ENCODE assay signal across 25 mouse cellular contexts in genomic region chr12:111756082-111756697, GRCm38 (mm10). TPM values are rescaled to one million over a fixed set of nuclear protein-coding genes. Genes with fewer than 3 reads are reported as not detected.
DNase-seq lines count a peak whose midpoint lies in the region; ATAC-seq and TF ChIP-seq lines count a peak whose summit lies in the region.
"Had no signal": no experiment of that assay in that cellular context is flagged by ENCODE, and none has a peak within 500 bp of the region (broad histone marks: within the 10 kb centered on the region; RNA-seq: fewer than 3 reads in every experiment).

No protein-coding gene starts in this region.

- intact Hi-C loops in left cerebral cortex, postnatal 4 days (cut with DNase I): no loop called here

- H3ac ChIP-seq in myocyte (ENCODE audit: control insufficient read depth, insufficient read length): no peak overlapping the region

- TF ChIP-seq POLR2A in myocyte (IDR thresholded peaks at IDR 0.05; ENCODE audit: insufficient read length, low read depth): no peak

- no peaks in the 10 kb centered on the region for H3K27me3 ChIP-seq in megakaryocyte, embryonic 14.5 days (replicated peaks)
- no peaks in the 10 kb centered on the region for H3K27me3 ChIP-seq in myocyte (ENCODE audit: control insufficient read depth, insufficient read depth, insufficient read length)
- H3K27me3 ChIP-seq: embryonic facial prominence, embryonic 15.5 days; hindbrain, embryonic 13.5 days; Patski had no signal

- H3K9me3 ChIP-seq in megakaryocyte, embryonic 14.5 days: peaks cover 5% of the 10 kb centered on the region
- H3K9me3 ChIP-seq: embryonic facial prominence, embryonic 15.5 days; forebrain, embryonic 10.5 days; G1E; heart, embryonic 10.5 days; hindbrain, embryonic 13.5 days had no signal

- peak; percentile 72 for DNase-seq in adrenal gland, postnatal 10 days
- no peak for DNase-seq in adrenal gland, postnatal 4 days (ENCODE audit: low spot score in 2 of 2)
- DNase-seq in adipocyte (ENCODE audit: low spot score): peak; percentile 82
- no peak for DNase-seq in left cerebral cortex, postnatal 4 days
- no peak for DNase-seq in thymus, adult 18-20 months
- DNase-seq: cerebellum, adult 2 months; cerebellum, postnatal 10 days; heart, adult 18-20 months; heart, postnatal 10 days; heart, postnatal 4 days; kidney, adult 18-20 months had no signal

- H3K4me3 ChIP-seq in megakaryocyte, embryonic 14.5 days (replicated peaks): peak overlapping the region; percentile 73
- no peak overlapping the region for H3K4me3 ChIP-seq in myocyte
- H3K4me3 ChIP-seq: embryonic facial prominence, embryonic 15.5 days; erythroblast, embryonic 14.5 days; forebrain, embryonic 10.5 days; heart, embryonic 10.5 days; hindbrain, embryonic 13.5 days had no signal

- H3K79me2 ChIP-seq in myocyte (ENCODE audit: control insufficient read depth, insufficient read depth): peaks cover 21% of the 10 kb centered on the region

- H3K36me3 ChIP-seq in megakaryocyte, embryonic 14.5 days (replicated peaks; ENCODE audit: low read length): peaks cover 5% of the 10 kb centered on the region
- H3K36me3 ChIP-seq in myocyte (ENCODE audit: control insufficient read depth, insufficient read depth): no peaks in the 10 kb centered on the region
- H3K36me3 ChIP-seq: embryonic facial prominence, embryonic 15.5 days; forebrain, embryonic 10.5 days; heart, embryonic 10.5 days; hindbrain, embryonic 13.5 days had no signal

- no peak for ATAC-seq in megakaryocyte, adult 5-6 weeks (ENCODE audit: poor library complexity, severe bottlenecking)
- ATAC-seq: activated CD4-positive, CD25-positive, alpha-beta regulatory T cell, adult 4 months; CD4-positive, CD25-positive, alpha-beta regulatory T cell, adult 4 months; forebrain, embryonic 14.5 days; hindbrain, postnatal 0 days; Patski had no signal

- H3K4me2 ChIP-seq in myocyte (ENCODE audit: low read depth): peak overlapping the region; percentile 69
- H3K4me2 ChIP-seq: embryonic facial prominence, embryonic 15.5 days; hindbrain, embryonic 13.5 days had no signal

- H3K4me1 ChIP-seq in megakaryocyte, embryonic 14.5 days: peaks cover 75% of the 10 kb centered on the region

TF ChIP-seq in myocyte, 11 proteins besides CTCF, POLR2A, EP300 and RAD21:
- TF ChIP-seq MYOD1 (IDR thresholded peaks at IDR 0.05; ENCODE audit: control insufficient read depth in 1 of 3, insufficient read length in 2 of 3, low read depth in 2 of 3) (peak; percentile 74 to 90 (median 90)), TCF12 (IDR thresholded peaks at IDR 0.05; ENCODE audit: insufficient read depth, poor library complexity, severe bottlenecking) (peak; percentile 73), TCF3 (IDR thresholded peaks at IDR 0.05; ENCODE audit: insufficient read length, low read depth) (peak; percentile 26), MAX (IDR thresholded peaks at IDR 0.05; ENCODE audit: low read depth) (no peak), REST (IDR thresholded peaks at IDR 0.05; ENCODE audit: insufficient read depth, insufficient read length) (no peak), MYOG (IDR thresholded peaks at IDR 0.05; ENCODE audit: control insufficient read depth in 1 of 3, insufficient read depth in 1 of 3, insufficient read length in 2 of 3, low read depth in 2 of 3) (peak; percentile 69 to 90 (median 80)), USF1 (IDR thresholded peaks at IDR 0.05; ENCODE audit: low read depth) (no peak), CEBPB (IDR thresholded peaks at IDR 0.05; ENCODE audit: insufficient read depth, poor library complexity, severe bottlenecking) (no peak), E2F4 (IDR thresholded peaks at IDR 0.05; ENCODE audit: insufficient read depth) (no peak), POLR2AphosphoS2 (IDR thresholded peaks at IDR 0.05; ENCODE audit: insufficient read length, low read depth) (no peak), SRF (IDR thresholded peaks at IDR 0.05; ENCODE audit: control insufficient read depth, insufficient read length, low read depth) (peak; percentile 52)
TF ChIP-seq in myocyte: peak in this region for 5.

RNA-seq across cellular contexts. Expression of gene Klc1, which starts 2.5 kb away (rescaled TPM):
- total RNA-seq in adrenal gland, postnatal 10 days (2021): 100 to 1,000 TPM in 1 of 2 experiments, 10 to 100 TPM in 1; 94.0 to 133 TPM
- total RNA-seq in adrenal gland, postnatal 4 days (2021): 100 to 1,000 TPM; 128 to 142 TPM
- polyA plus RNA-seq in megakaryocyte, embryonic 14.5 days (2012; ENCODE audit: insufficient read depth, low replicate concordance): 21.5 and 66.3 TPM in 2 replicates
- 36.3 and 36.7 TPM in 2 replicates for total RNA-seq in megakaryocyte, adult 5-6 weeks (2015)
- 72.7 and 83.1 TPM in 2 replicates for total RNA-seq in megakaryocyte, adult 5-6 weeks (2017)
- 252 TPM for polyA plus RNA-seq in myocyte (2012; fragmentation: generic; extraction: Trizol)
- total RNA-seq in left cerebral cortex, postnatal 4 days (2021): 100 to 1,000 TPM; 716 to 729 TPM

RNA-seq across cellular contexts. Expression of gene Apopt1, which starts 43.1 kb away (rescaled TPM):
- total RNA-seq in adrenal gland, postnatal 10 days (2021): 10 to 100 TPM; 69.0 to 72.8 TPM
- total RNA-seq in adrenal gland, postnatal 4 days (2021): 10 to 100 TPM; 65.4 to 70.1 TPM
- polyA plus RNA-seq in megakaryocyte, embryonic 14.5 days (2012; ENCODE audit: insufficient read depth, low replicate concordance): 65.2 and 126 TPM in 2 replicates
- 44.6 and 45.0 TPM in 2 replicates for total RNA-seq in megakaryocyte, adult 5-6 weeks (2015)
- total RNA-seq in megakaryocyte, adult 5-6 weeks (2017): 60.6 and 61.0 TPM in 2 replicates
- polyA plus RNA-seq in myocyte (2012; fragmentation: generic; extraction: Trizol): 54.6 TPM
- 10 to 100 TPM; 27.0 to 33.0 TPM for total RNA-seq in left cerebral cortex, postnatal 4 days (2021)

RNA-seq across cellular contexts. Expression of gene Bag5, which starts 43.1 kb away (rescaled TPM):
- total RNA-seq in adrenal gland, postnatal 10 days (2021): 10 to 100 TPM; 32.1 to 35.4 TPM
- 10 to 100 TPM; 35.8 to 37.0 TPM for total RNA-seq in adrenal gland, postnatal 4 days (2021)
- 2.5 and 4.8 TPM in 2 replicates for polyA plus RNA-seq in megakaryocyte, embryonic 14.5 days (2012; ENCODE audit: insufficient read depth, low replicate concordance)
- 10.8 and 11.4 TPM in 2 replicates for total RNA-seq in megakaryocyte, adult 5-6 weeks (2015)
- 19.1 and 21.8 TPM in 2 replicates for total RNA-seq in megakaryocyte, adult 5-6 weeks (2017)
- polyA plus RNA-seq in myocyte (2012; fragmentation: generic; extraction: Trizol): 20.3 TPM
- 10 to 100 TPM; 42.0 to 43.6 TPM for total RNA-seq in left cerebral cortex, postnatal 4 days (2021)

RNA-seq across cellular contexts. Expression of gene Xrcc3, which starts 57.5 kb away (rescaled TPM):
- 10 to 100 TPM; 21.4 to 25.7 TPM for total RNA-seq in adrenal gland, postnatal 10 days (2021)
- total RNA-seq in adrenal gland, postnatal 4 days (2021): 10 to 100 TPM; 19.2 to 22.5 TPM
- polyA plus RNA-seq in megakaryocyte, embryonic 14.5 days (2012; ENCODE audit: insufficient read depth, low replicate concordance): 2.2 and 3.2 TPM in 2 replicates
- total RNA-seq in megakaryocyte, adult 5-6 weeks (2015): 3.7 and 4.6 TPM in 2 replicates
- total RNA-seq in megakaryocyte, adult 5-6 weeks (2017): 3.2 and 3.3 TPM in 2 replicates
- polyA plus RNA-seq in myocyte (2012; fragmentation: generic; extraction: Trizol): 4.9 TPM
- total RNA-seq in left cerebral cortex, postnatal 4 days (2021): 1 to 10 TPM; 1.5 to 2.2 TPM

RNA-seq across cellular contexts. Expression of gene Zfyve21, which starts 57.8 kb away (rescaled TPM):
- total RNA-seq in adrenal gland, postnatal 10 days (2021): 10 to 100 TPM; 80.6 to 96.3 TPM
- 10 to 100 TPM; 68.3 to 74.4 TPM for total RNA-seq in adrenal gland, postnatal 4 days (2021)
- polyA plus RNA-seq in megakaryocyte, embryonic 14.5 days (2012; ENCODE audit: insufficient read depth, low replicate concordance): 15.3 and 16.7 TPM in 2 replicates
- 10.5 and 14.8 TPM in 2 replicates for total RNA-seq in megakaryocyte, adult 5-6 weeks (2015)
- 7.4 and 11.0 TPM in 2 replicates for total RNA-seq in megakaryocyte, adult 5-6 weeks (2017)
- polyA plus RNA-seq in myocyte (2012; fragmentation: generic; extraction: Trizol): 77.7 TPM
- 10 to 100 TPM; 11.6 to 12.6 TPM for total RNA-seq in left cerebral cortex, postnatal 4 days (2021)

Comparison
In these comparisons a context has a peak if more than half of its experiments do, and no peak if none do; other contexts are left out.
1. DNase-seq: peak in adrenal gland, postnatal 10 days (single experiment) and adipocyte (single experiment); none in adrenal gland, postnatal 4 days (0 of 2), left cerebral cortex, postnatal 4 days (single experiment) and thymus, adult 18-20 months (0 of 2).
2. RNA of gene Klc1, which starts 2.5 kb away (total RNA-seq): 716 to 729 TPM in left cerebral cortex, postnatal 4 days; 128 to 142 TPM in adrenal gland, postnatal 4 days, 94.0 to 133 TPM in adrenal gland, postnatal 10 days and 36.3 to 83.1 TPM in megakaryocyte, adult 5-6 weeks; every median in the first group is over 4 times any median in the second.